Mouse (Mus musculus) intestine, embryonic 15.5 days (tissue): ENCODE results near the gene Arid1b. TPM values are rescaled to one million over a fixed set of nuclear protein-coding genes. Genes with fewer than 3 reads are reported as not detected.
A peak's percentile ranks its signal among the peaks of the same experiment; 100 is the strongest.

Experiments
- ATAC-seq: fragments of 200-750 bp; cut with Nextera tagmentation; 2 replicates; pipeline ENCODE4 v1.8.0; 2017; ENCODE audit warnings: moderate TSS enrichment, moderate library complexity
- H3K27ac ChIP-seq: fragments of 300-500 bp; sonication (generic); 2 replicates; pipeline ENCODE4 v1.5.1; 2015; ENCODE audit warnings: mild to moderate bottlenecking, inconsistent platforms
- H3K27me3 ChIP-seq: fragments of 300-500 bp; sonication (generic); replicated peaks from 2 replicates; pipeline ENCODE4 v1.6.1; 2015; ENCODE audit warnings: inconsistent platforms
- H3K36me3 ChIP-seq: fragments of 300-500 bp; sonication (generic); 2 replicates; pipeline ENCODE4 v1.6.1; 2015; ENCODE audit warnings: inconsistent platforms
- H3K4me1 ChIP-seq: fragments of 300-500 bp; sonication (generic); replicated peaks from 2 replicates; pipeline ENCODE4 v1.6.1; 2015; ENCODE audit warnings: inconsistent platforms
- H3K4me2 ChIP-seq: fragments of 300-500 bp; sonication (generic); replicated peaks from 2 replicates; pipeline ENCODE4 v1.6.1; 2015; ENCODE audit warnings: mild to moderate bottlenecking, inconsistent platforms
- H3K4me3 ChIP-seq: fragments of 300-500 bp; sonication (generic); replicated peaks from 2 replicates; pipeline ENCODE4 v1.5.1; 2015; ENCODE audit warnings: inconsistent platforms
- H3K9ac ChIP-seq: fragments of 300-500 bp; sonication (generic); 2 replicates; pipeline ENCODE4 v1.6.1; 2015; ENCODE audit warnings: inconsistent platforms
- H3K9me3 ChIP-seq: fragments of 300-500 bp; sonication (generic); 2 replicates; pipeline ENCODE4 v1.6.1; 2016; ENCODE audit warnings: inconsistent platforms
- WGBS: fragments of 180-500 bp; shearing (Covaris S2); methylation state at CpG from one replicate; pipeline ENCODE4 v1.1.7; 2015; 5-methylcytosine and 5-hydroxymethylcytosine counted together
- polyA plus RNA-seq: library from polyadenylated mRNA; unstranded; fragments of >200 nt; fragmentation: Nextera tagmentation; extraction: Ambion mirVana; gene quantifications from 2 replicates; pipeline ENCODE4 v1.2.1, GENCODE M21; 2015

Arid1b gene
- polyA plus RNA-seq, 1 experiment from 2014 or later = 9.1 TPM

DNA sequence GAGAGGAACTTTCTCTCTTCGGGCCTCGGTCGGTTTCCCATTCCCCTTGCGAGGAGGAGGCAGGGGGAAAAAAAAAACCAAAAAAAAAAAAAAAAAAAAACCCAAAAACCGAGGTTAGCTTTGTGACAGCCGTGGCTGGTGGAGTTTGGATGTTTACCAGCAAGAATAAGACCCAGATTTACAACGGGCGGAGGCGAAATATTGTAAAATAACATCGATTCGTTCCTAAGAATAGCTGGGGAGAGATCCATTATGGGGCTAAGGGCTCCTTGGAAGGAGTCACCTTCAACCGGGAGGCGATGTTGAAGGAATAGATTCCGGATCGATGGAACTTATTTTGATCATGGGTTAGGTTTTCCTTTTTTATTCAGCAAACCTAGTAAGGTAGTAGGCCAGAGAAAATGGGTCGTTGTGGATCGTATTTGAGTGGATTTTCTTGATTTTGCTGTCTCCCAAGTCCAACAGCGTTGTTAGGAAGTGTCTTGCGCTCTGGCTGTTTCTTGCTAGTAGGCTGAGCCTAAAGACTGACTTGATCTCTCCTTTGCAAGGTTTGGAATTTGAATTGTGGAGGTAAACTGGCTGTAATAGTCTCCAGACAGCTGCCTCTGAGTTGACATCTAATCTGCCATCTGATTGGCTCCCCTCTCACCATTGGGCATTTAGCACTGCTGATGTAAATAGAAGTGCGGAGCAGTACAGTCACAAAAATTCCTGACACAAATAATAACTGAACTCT, 2.9 kb downstream of the Arid1b start:
- under 1% methylated on average over 20 of the region's 20 CpGs for WGBS
- Histone ChIP-seq H3K36me3 (no peaks in the 10 kb centered on the region), H3K4me3 (peak overlapping the region; percentile 94), H3K27ac (peak overlapping the region; percentile 100), H3K4me2 (peak overlapping the region; percentile 78), H3K27me3 (no peaks in the 10 kb centered on the region), H3K9ac (peak overlapping the region; percentile 99), H3K4me1 (peaks cover 19% of the 10 kb centered on the region), H3K9me3 (no peaks in the 10 kb centered on the region)
- ATAC-seq = no peak

DNA sequence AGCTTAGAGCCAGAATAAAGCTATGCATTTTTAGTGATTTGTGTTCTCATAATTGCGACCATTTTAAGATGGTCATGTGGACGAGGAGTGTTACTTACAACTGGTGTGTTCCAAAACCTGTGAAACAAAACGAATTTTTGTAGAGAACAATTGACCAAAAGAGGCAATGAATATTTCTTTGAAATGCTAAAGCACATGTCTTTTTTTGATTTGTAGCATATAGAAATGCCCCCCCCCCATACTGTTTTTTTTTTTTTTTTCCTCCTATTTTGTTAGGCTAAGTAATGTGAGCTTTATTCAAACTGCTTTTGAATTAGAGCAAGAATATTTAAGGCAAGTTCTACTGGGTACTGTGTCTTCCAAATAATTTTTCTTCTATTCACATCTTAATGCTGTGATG, 3.8 kb downstream of the Arid1b start:
- H3K9me3 ChIP-seq = no peaks in the 10 kb centered on the region
- WGBS = 47% methylated on average over 3 of the region's 3 CpGs
- H3K36me3 ChIP-seq = no peaks in the 10 kb centered on the region
- H3K27me3 ChIP-seq = no peaks in the 10 kb centered on the region
- peaks cover 21% of the 10 kb centered on the region for H3K4me1 ChIP-seq
- no peak overlapping the region for H3K9ac ChIP-seq
- H3K4me3 ChIP-seq = no peak overlapping the region
- no peak for ATAC-seq
- H3K4me2 ChIP-seq = peak overlapping the region; percentile 78
- no peak overlapping the region for H3K27ac ChIP-seq

DNA sequence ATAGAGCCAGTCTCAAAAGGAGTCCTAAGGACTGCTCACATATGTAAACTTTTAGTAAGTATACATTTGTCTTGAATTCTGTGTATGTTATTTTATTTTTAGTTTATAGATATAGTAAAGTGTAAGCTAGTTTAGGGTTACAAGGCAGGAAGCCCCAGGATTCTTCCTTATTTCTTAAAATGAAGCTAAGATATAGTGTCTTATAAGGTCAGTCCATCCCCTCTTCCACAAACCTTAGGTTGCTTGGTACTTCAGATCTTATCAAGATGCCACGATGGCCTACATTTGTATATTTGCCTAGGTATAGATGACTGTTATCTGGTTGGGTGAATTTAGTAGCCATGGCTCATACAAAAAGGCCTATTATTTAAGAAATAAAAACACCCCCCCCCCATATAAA, 5.1 kb downstream of the Arid1b start:
- no peak overlapping the region for H3K9ac ChIP-seq
- H3K4me2 ChIP-seq = no peak overlapping the region
- no peak for ATAC-seq
- 35% methylated on average over 1 of the region's 1 CpGs for WGBS
- H3K36me3 ChIP-seq = no peaks in the 10 kb centered on the region
- no peak overlapping the region for H3K27ac ChIP-seq
- no peaks in the 10 kb centered on the region for H3K27me3 ChIP-seq
- H3K9me3 ChIP-seq = no peaks in the 10 kb centered on the region
- no peak overlapping the region for H3K4me3 ChIP-seq
- peaks cover 32% of the 10 kb centered on the region for H3K4me1 ChIP-seq

DNA sequence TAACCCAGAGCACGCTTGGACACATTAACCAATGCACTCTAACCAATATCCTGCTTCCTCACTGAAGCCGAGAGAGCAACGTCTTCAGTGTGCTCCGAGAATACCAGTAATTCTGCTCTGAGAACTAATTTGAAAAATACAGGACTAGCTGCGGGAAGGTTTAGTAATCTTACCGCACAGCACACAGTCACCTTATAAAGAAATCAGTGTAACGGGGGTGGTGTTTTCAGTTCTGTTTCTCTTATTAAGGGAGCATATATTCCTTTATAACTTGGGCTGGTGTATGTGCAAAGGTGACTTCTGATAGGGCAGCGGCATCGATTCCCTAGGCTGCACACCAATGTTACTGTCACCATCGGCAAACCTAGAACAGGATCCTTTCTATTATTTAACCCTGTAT, 5.9 kb downstream of the Arid1b start:
- Histone ChIP-seq H3K9me3 (no peaks in the 10 kb centered on the region), H3K36me3 (no peaks in the 10 kb centered on the region), H3K4me2 (peak overlapping the region; percentile 49), H3K4me1 (peaks cover 40% of the 10 kb centered on the region), H3K9ac (peak overlapping the region; percentile 20; the same call in 1 of the 2 replicates), H3K27me3 (no peaks in the 10 kb centered on the region), H3K27ac (no peak overlapping the region), H3K4me3 (0 out of 2 replicates have a peak overlapping the region, but pooled peaks have one; percentile 6)
- WGBS = 36% methylated on average over 10 of the region's 10 CpGs
- no peak for ATAC-seq

DNA sequence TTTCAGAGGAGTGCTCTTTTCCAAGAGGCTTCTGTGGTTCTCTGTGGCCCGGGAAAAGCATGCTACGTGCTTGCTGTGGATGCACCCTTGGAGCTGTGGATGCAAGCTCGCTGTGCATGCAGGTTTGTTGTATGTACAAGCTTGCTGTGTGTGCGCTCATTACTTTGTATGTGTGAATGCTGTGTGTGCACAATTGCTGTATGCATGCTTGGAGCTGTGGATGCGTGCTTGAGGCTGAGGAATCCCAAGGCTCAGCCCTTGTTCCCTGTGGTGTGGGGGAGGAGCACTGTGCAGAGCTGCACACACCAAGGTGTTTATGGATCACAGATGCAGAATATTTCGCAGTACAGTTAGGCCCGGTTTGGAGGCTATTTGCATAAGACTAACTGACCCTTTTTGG, 6.7 kb downstream of the Arid1b start:
- Histone ChIP-seq H3K4me1 (peaks cover 47% of the 10 kb centered on the region), H3K27ac (no peak overlapping the region), H3K9me3 (no peaks in the 10 kb centered on the region), H3K27me3 (no peaks in the 10 kb centered on the region), H3K4me2 (0 out of 2 replicates have a peak overlapping the region, but pooled peaks have one; percentile 29), H3K9ac (no peak overlapping the region), H3K36me3 (no peaks in the 10 kb centered on the region), H3K4me3 (no peak overlapping the region)
- WGBS = 54% methylated on average over 7 of the region's 7 CpGs
- no peak for ATAC-seq

DNA sequence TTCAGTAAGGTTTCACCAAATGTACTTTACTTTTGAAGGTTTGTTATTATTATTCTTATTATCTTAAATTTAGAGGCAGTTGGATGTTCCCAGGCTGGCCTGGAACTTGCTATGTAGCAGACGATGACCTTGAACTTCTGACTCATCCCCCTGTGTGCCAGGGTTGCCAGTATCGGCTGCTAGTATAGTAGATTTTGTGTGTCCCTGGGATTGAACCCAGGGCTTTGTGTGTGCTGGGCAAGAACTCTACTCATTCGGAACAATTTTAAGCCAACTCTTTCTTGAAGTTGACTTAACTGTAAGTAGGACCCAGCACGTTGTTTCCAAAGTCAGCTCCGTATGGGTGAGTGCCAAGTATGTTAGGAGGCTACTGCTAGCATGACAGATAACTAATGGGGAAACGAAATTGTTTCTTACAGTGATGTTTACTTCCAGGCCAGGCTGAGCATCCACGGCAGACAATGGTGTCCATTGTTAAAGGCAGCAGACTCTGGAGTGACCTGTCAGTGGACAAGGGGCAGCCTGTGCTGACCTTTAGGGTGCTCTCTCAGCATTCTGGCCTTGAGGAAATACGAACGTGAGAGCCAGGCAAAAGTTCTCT, 7.5 kb downstream of the Arid1b start:
- Histone ChIP-seq H3K4me3 (no peak overlapping the region), H3K4me2 (peak overlapping the region; percentile 22; the same call in 1 of the 2 replicates), H3K36me3 (no peaks in the 10 kb centered on the region), H3K27me3 (no peaks in the 10 kb centered on the region), H3K4me1 (peaks cover 49% of the 10 kb centered on the region), H3K27ac (no peak overlapping the region), H3K9ac (no peak overlapping the region), H3K9me3 (no peaks in the 10 kb centered on the region)
- no peak for ATAC-seq
- 40% methylated on average over 9 of the region's 9 CpGs for WGBS

DNA sequence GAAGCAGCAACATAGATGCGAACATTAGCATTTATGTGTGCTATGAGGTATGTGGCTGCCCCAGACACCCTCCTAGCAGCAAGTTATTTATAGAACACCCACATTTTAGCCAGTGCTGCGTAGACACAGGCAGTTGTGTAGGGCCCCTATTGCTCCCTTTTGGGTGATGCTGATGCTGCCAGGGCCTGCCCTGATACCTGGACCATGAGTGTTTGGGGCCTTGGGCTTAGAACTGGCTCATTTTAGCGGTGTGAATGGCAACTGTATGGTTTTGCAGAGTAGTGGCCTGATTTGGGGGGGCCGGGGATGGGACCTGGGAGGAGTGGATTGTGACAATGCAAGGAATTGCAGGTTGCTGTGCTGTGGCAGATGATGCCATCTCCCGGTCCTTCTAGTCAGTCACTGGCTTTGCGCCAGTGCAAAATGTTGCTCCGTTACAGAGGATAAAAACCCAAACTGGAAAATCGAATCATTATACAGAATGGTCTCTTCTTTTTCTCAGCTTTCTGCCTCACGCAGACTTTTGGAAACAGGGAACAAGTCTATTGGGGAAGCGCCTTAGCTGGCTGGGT, 8.9 kb downstream of the Arid1b start:
- Histone ChIP-seq H3K4me1 (peaks cover 59% of the 10 kb centered on the region), H3K9ac (no peak overlapping the region), H3K9me3 (no peaks in the 10 kb centered on the region), H3K27ac (no peak overlapping the region), H3K4me3 (no peak overlapping the region), H3K4me2 (no peak overlapping the region), H3K36me3 (no peaks in the 10 kb centered on the region), H3K27me3 (no peaks in the 10 kb centered on the region)
- whole genome bisulfite sequencing = 62% methylated on average over 10 of the region's 10 CpGs
- no peak for ATAC-seq

DNA sequence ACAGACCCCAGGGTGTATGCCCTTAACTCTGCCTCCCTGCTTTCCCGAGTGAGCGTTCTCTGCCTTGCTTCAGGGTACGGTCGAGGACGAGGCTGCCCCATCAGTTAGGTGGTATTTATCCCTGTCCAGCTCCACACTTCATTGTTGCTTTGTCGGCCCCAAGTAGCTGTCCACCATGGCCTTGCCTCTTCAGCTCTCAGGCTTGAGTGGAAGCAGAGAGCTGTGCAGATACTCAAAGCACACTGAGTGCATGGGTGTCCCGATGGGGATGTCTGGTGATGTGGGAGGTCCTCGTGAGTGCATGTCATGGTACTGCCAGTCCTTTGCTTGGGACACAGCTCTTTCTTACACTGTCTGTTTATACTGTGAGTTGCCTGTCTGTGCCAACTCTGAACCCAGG, 10.1 kb downstream of the Arid1b start:
- no peaks in the 10 kb centered on the region for H3K9me3 ChIP-seq
- H3K9ac ChIP-seq = no peak overlapping the region
- H3K27me3 ChIP-seq = no peaks in the 10 kb centered on the region
- H3K4me2 ChIP-seq = 0 out of 2 replicates have a peak overlapping the region, but pooled peaks have one; percentile 19
- no peak for ATAC-seq
- H3K36me3 ChIP-seq = no peaks in the 10 kb centered on the region
- H3K4me1 ChIP-seq = peaks cover 70% of the 10 kb centered on the region
- H3K4me3 ChIP-seq = no peak overlapping the region
- no peak overlapping the region for H3K27ac ChIP-seq
- WGBS = 51% methylated on average over 8 of the region's 8 CpGs

DNA sequence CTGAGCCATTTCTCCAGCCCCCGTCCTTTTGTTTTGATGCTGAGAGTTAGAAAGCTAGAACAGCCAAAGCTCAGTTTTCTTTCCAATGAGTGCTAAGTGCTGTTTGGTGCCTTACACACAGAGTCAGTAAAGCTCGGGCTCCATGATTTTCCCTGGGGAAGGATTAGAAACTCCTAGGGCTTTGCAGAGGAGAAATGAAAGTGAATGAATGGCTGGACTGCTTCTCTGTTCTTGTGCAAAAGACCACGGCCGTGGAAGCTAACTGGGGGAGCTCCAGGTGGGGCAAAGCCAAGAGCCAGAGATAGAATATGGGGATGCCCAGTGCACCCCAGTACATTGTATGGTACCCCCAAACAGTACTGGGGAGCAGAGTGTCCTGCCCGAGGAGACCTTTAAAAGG, 10.6 kb downstream of the Arid1b start:
- no peak for ATAC-seq
- Histone ChIP-seq H3K9ac (no peak overlapping the region), H3K27me3 (no peaks in the 10 kb centered on the region), H3K4me2 (no peak overlapping the region), H3K36me3 (no peaks in the 10 kb centered on the region), H3K4me1 (peaks cover 74% of the 10 kb centered on the region), H3K27ac (no peak overlapping the region), H3K4me3 (no peak overlapping the region), H3K9me3 (no peaks in the 10 kb centered on the region)
- WGBS = 69% methylated on average over 5 of the region's 5 CpGs

DNA sequence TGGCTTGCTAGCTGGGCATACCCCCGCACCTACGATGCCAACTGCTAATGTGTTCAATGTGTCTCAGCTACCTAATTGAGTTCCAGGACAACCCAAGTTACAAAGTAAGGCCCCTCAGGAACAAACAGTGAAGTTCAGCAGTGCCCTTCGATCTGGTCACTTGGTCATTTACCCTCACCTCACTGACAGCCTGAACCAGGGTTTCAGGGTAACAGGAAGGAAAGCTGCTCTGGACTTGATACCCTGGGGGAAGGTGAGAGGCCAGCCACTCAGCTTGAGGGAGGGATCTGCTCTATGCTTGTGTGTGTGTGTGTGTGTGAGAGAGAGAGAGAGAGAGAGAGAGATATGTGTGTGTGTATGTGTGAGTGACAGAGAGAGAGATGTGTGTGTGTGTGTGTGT, 11.2 kb downstream of the Arid1b start:
- Histone ChIP-seq H3K9me3 (no peaks in the 10 kb centered on the region), H3K4me3 (no peak overlapping the region), H3K27ac (no peak overlapping the region), H3K4me1 (peaks cover 74% of the 10 kb centered on the region), H3K36me3 (no peaks in the 10 kb centered on the region), H3K9ac (no peak overlapping the region), H3K4me2 (no peak overlapping the region), H3K27me3 (no peaks in the 10 kb centered on the region)
- WGBS = 75% methylated on average over 3 of the region's 3 CpGs
- ATAC-seq = no peak

DNA sequence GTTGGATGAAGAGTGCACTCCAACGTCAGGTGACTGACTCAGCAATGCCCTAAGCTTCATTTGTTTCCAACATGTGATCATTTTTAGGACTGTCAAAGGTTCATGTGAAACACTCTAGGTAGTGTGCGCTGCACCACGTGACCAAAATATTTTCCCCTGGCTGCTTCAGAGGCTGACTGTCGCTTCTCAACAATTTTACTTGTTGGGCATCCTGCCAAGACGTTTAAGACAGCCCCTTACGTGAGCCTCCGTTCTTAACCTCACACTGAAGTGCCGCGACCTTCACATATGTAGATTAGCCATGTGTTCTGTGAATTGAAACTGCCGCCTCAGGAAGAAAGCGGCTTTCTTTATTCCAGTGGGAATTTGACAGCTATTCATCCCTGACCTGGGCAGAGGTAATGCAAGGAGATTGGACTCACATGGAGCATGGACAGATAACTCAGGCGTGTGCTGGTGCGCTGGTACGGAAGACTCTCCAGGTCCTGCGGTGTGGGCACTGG, 13.1 kb downstream of the Arid1b start:
- Histone ChIP-seq H3K36me3 (no peaks in the 10 kb centered on the region), H3K4me3 (no peak overlapping the region), H3K4me1 (peaks cover 72% of the 10 kb centered on the region), H3K9me3 (no peaks in the 10 kb centered on the region), H3K9ac (no peak overlapping the region), H3K27ac (no peak overlapping the region), H3K4me2 (peak overlapping the region; percentile 38), H3K27me3 (no peaks in the 10 kb centered on the region)
- WGBS = 23% methylated on average over 15 of the region's 15 CpGs
- peak; percentile 62 for ATAC-seq

DNA sequence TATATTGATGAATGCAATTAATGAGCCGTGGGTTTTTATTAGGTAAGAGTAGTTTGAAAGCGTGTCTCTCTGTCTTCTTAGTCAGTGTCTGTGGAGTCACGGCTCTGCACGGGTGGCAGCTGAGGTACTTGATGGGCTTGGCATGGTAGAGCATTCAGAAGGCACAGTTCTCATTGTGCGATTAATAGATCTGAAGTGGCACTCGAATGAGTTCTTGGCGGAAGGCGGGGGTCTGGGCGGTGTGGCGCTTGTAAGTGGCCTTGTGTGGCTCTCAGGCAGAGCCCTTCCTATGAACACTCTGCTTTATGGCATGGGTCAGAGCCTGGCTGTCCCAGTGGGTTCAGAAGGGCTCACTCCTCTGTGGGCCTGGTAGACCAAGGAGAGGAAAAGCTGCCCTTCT, 14.1 kb downstream of the Arid1b start:
- no peak overlapping the region for H3K4me2 ChIP-seq
- no peaks in the 10 kb centered on the region for H3K27me3 ChIP-seq
- peaks cover 75% of the 10 kb centered on the region for H3K4me1 ChIP-seq
- WGBS = 67% methylated on average over 10 of the region's 10 CpGs
- no peak overlapping the region for H3K27ac ChIP-seq
- H3K9ac ChIP-seq = no peak overlapping the region
- H3K36me3 ChIP-seq = no peaks in the 10 kb centered on the region
- no peaks in the 10 kb centered on the region for H3K9me3 ChIP-seq
- ATAC-seq = no peak
- no peak overlapping the region for H3K4me3 ChIP-seq
